Mouse (Mus musculus) ovary, postnatal 10 days (tissue): ENCODE results near the gene Sptbn4.
"Not testable (repeated sequence)": the region's sequence is repeated elsewhere in the genome, so short reads cannot be mapped to it uniquely, and the experiment has no call there.

ENCODE experiments used
- DNase-seq: peaks from one replicate; pipeline ENCODE4 v3.0.0; 2022; ENCODE audit warnings: low spot score

The Sptbn4 gene

GRCm38 (mm10) chr7:27447419-27448286 is at the start of gene Sptbn4, which contains the start of gene Blvrb:
Sptbn4 (minus strand) TSS chr7:27447686.
Blvrb (plus strand) TSS chr7:27447978.
- DNase-seq = peak; percentile 79

- DNase-seq = not testable (repeated sequence)
These were observed 47.3 kb upstream of the Sptbn4 start for GRCm38 (mm10) chr7:27494659-27495367.

GRCm38 (mm10) chr7:27493450-27493849 is 46.0 kb upstream of the Sptbn4 start:
- DNase-seq = no peak

GRCm38 (mm10) chr7:27493022-27493421 is 45.5 kb upstream of the Sptbn4 start:
- no peak for DNase-seq

DNA sequence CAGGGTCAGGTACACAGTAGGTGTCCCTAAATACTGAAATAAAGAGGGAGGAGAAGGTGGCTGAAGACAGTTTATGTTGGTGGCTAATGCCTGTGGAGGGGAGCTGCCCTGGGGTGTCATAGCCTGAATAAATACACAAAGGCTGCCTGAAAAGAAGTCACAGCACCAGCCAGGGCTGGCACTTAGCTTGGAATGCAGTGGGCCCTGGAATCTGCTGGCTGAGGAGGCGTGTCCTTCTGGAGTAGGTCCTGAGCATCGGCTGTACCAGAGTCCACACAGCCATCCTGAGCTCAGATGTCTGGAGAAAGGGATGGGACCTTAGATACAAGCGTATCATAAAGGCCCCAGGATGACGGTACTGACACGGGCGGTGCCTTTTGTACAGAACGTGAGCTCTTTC is 44.4 kb upstream of the Sptbn4 start:
- no peak for DNase-seq

DNA sequence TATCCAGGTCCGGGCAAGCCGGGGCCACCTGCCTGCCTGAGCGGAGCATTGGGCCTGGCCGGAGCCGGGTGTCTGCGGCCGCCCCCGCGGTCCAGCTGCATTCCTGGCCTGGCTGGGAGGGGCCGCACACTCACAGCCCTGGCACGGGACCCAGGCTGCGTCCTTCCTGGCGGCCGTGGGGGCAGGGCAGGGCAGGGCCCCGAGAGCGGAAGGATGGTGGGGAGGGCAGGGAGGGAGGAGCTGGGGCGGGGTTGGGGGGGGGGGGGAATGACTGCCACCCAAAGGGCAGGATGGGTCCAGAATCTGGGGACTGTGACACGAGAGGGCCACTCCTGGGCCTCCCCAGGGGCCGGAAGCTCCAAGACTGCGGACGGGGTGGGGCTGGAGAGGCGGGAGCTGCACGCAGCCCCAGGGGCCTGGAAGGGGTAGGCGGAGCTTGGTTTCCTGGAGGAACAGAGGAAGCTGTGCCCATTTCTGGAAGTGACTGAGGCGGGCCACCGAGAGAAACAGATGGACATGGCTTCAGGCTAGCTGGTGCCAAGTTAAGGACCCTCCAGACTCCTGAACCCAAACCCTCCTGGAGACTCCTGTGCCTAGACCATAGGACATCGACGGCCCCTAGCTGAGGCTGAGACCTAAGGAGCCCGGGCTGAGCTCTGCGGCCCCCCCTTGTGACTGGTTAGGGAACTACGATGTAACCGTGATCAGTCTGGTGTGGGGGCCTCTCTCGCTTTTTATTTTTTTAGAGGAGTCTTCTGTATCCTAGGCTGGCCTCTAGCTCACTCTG is 43.2 kb upstream of the Sptbn4 start:
- peak; percentile 86 for DNase-seq

DNA sequence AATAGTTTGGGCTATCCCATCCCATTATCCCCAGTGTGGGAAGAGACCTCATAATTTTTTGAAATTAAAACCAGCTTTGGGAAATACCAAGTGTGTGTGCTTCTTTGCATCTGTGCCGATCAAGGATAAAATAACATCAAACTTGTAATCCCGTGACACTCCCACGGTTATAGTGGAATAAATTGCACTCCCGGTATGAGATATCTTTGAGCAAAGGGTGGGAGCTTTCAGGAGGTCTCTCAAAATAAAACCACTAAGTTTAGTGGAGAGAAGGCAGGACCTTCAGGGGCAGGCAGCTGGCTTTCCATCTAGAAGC is 42.7 kb upstream of the Sptbn4 start:
- DNase-seq = no peak

- DNase-seq = no peak
These were observed 41.9 kb upstream of the Sptbn4 start for GRCm38 (mm10) chr7:27489270-27489869.

- no peak for DNase-seq
These were observed 40.3 kb upstream of the Sptbn4 start for GRCm38 (mm10) chr7:27487740-27488268.

GRCm38 (mm10) chr7:27486770-27487697 is 39.5 kb upstream of the Sptbn4 start, which contains the start of gene Sertad1:
Sertad1 (plus strand) TSS chr7:27486910.
- DNase-seq = peak; percentile 96

DNA sequence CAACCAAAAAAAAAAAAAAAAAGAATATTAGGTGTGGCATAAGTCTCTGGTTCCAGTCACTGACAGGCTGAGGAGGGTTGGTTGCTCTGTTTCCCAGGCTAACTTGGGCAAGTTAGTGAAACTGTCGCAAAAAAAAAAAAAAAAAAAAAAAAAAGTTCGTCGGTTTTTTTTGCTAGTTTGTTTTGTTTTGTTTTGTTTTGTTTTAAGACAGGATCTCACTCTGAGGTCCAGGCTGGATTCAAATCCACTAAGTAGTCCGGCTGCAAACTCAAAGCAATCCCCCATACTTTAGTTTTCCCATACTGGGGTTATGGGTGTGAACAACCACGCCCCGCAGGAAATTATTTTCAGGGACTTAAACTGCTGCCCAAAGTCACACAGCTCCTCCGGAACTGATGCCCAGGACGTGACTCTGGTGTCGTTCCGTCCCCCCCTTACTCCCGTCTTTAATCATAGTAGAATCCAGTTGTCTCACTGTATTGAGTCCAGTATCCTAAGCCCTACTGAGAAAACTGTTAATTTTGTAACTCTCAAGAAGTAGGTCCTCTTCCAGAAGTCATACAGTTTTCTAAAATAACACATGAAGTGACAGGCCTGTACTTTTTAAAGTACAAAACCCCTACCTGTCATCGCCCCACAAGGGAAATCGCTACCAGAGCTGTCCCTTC is 38.8 kb upstream of the Sptbn4 start:
- DNase-seq = no peak

DNA sequence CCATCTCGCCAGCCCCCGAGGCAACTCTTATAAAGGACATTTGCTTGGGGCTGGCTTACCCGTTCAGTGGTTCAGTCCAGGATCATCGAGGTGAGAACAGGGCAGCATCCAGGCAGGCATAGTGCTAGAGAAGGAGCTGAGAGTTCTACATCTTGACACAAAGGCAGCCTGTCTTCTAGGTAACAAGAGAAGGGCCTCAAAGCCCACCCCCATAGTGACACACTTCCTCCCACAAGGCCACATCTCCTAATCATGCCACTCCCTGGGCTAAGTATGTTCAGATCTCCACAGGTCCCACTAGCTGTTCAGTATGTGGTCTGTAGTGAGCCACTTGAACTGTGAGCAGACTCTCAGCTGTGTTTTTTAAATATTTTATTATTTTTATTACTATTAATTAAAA is 36.4 kb upstream of the Sptbn4 start:
- DNase-seq = no peak

GRCm38 (mm10) chr7:27481627-27481969 is 34.1 kb upstream of the Sptbn4 start:
- DNase-seq = peak; percentile 63

DNA sequence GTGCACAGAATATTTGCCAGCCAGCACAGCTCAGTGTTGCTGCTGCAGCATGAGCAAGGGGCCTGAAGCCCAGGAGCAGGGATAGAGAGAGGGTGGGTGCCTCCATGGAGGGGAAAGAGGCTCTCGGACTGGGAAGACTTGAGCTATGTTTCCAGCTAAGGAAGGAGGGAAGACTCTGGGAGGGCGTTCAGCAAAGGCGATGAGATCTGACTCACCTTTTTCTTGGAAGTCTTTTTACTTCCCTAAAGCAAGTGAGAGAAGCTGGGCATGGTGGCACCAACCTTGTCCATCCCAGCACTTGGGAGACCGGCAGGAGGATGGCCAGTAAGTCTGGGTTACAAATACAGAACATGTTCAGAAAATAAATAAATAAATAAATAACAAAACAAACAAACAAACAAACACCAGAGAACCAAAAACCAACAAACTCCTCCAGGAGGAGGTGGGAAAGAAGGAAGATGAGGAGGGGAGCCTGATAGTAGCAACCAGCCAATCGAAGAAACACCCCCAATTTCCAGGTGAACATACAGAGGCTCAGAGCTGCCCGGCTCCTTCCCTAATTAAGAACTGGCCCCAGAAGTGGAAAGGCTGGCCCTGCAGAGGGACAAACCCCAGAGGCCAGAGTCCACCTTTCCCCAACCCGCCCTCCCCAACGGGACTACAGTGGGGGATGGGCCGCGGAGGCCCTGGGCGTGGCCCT is 33.6 kb upstream of the Sptbn4 start:
- no peak for DNase-seq

DNA sequence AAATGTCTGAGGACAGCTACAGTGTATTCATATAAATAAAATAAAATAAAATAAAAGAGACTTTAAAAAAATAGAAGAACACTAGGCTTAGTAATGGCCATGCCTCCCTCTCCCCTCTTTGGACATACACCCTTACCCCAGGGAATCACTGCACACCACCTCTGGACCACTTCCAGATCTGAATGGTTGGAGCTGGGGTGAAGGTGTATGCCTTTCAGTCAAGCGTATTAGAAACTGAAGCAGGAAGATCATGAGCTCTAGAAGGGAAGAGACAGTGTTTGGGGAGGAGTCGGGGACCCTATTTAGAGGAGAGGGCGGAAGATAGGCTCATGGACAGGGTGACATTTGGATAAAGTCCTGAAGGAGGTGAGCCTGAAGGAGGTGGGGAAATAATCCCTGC is 33.0 kb upstream of the Sptbn4 start:
- no peak for DNase-seq

GRCm38 (mm10) chr7:27479750-27480149 is 32.3 kb upstream of the Sptbn4 start:
- DNase-seq = no peak

- DNase-seq = no peak
These were observed 31.1 kb upstream of the Sptbn4 start for GRCm38 (mm10) chr7:27478561-27478960.

DNA sequence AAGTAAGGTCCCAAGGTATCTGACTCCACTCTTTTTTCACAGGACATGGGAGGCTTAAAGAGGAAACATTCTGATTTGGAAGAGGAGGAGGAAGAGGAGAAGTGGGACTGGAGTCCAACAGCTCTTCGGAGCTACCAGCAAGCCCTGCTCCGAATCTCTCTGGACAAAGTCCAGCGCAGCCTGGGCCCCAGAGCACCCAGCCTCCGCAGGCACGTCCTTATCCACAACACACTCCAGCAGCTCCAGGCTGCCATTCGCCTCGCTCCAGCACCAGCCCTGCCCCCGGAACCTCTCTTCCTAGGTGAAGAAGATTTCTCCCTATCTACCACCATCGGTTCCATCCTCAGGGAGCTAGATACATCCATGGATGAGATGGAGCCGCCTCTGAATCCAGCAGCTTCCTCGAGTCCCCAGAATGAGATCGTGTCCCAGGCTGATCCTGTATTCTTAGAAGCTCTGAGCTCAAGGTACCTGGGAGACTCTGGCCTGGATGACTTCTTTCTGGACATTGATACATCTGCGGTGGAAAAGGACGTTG is 28.7 kb upstream of the Sptbn4 start:
- DNase-seq = no peak

- no peak for DNase-seq
These were observed 28.1 kb upstream of the Sptbn4 start for GRCm38 (mm10) chr7:27475596-27475995.
